Mouse (Mus musculus) C2C12 (cell line): ENCODE results near the gene Cited2.

Experiments used
- CTCF ChIP-seq: IDR thresholded peaks from one replicate; pipeline ENCODE4 v1.5.1; 2011; ENCODE audit not compliant: control insufficient read depth, insufficient read depth, insufficient read length
- MAX ChIP-seq: IDR thresholded peaks from one replicate; pipeline ENCODE4 v1.6.1; 2011; ENCODE audit warnings: mild to moderate bottlenecking, control low read depth
- USF1 ChIP-seq: IDR thresholded peaks from one replicate; pipeline ENCODE4 v1.6.1; 2011; ENCODE audit warnings: low read depth, mild to moderate bottlenecking, control low read depth, moderate library complexity

DNA sequence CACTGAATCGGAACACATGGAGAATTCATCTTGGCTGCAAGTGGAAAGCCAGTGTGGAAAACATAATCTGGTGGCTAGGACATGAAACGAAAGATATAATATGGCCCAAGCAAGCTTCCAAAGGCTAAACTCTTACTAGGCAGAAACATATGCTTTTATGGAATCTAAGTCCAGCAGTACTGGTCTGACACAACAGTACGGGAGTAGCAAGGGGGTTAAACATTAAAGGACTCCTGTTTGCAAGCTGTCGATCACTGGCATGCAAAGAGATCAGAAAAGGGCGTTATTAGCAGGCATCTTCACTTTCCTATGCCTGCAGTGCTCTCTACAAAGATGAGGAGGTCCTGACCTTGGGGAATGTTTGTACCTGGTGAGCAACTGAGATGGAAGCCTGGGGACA lies 48.6 kb upstream of the Cited2 start:
- no peak for TF ChIP-seq CTCF
- no peak for TF ChIP-seq USF1
- TF ChIP-seq MAX, result no peak
